Mouse (Mus musculus) liver, embryonic 11.5 days (tissue): ENCODE measurements around the gene Baiap2l2. TPM values are rescaled to one million over a fixed set of nuclear protein-coding genes. Genes with fewer than 3 reads are reported as not detected.

Experiments used
- ATAC-seq: fragments of 200-750 bp; cut with Nextera tagmentation; replicated peaks from 2 replicates; pipeline ENCODE4 v1.8.0; 2017; ENCODE audit warnings: moderate number of reproducible peaks, mild to moderate bottlenecking, moderate TSS enrichment, moderate library complexity; ENCODE audit not compliant: low FRiP score
- DNase-seq: peaks from one replicate; pipeline ENCODE4 v3.0.0-alpha.2; 2017; ENCODE audit warnings: low spot score
- H3K27ac ChIP-seq: fragments of 300-500 bp; sonication (generic); 2 replicates; pipeline ENCODE4 v1.5.1; 2014; ENCODE audit warnings: mild to moderate bottlenecking, low read depth, low read length, control low read depth
- H3K27me3 ChIP-seq: fragments of 300-500 bp; sonication (generic); replicated peaks from 2 replicates; pipeline ENCODE4 v1.6.1; 2014; ENCODE audit warnings: low read length, mixed read lengths; ENCODE audit not compliant: control insufficient read depth, insufficient read depth
- H3K36me3 ChIP-seq: fragments of 300-500 bp; sonication (generic); 2 replicates; pipeline ENCODE4 v1.6.1; 2014; ENCODE audit warnings: mild to moderate bottlenecking, low read length, moderate library complexity, mixed read lengths; ENCODE audit not compliant: control insufficient read depth, insufficient read depth
- H3K4me1 ChIP-seq: fragments of 300-500 bp; sonication (generic); replicated peaks from 2 replicates; pipeline ENCODE4 v1.6.1; 2014; ENCODE audit warnings: low read length, mixed read lengths; ENCODE audit not compliant: control insufficient read depth, insufficient read depth
- H3K4me2 ChIP-seq: fragments of 300-500 bp; sonication (generic); 2 replicates; pipeline ENCODE4 v1.6.1; 2014; ENCODE audit warnings: mild to moderate bottlenecking, control low read depth, moderate library complexity
- H3K4me3 ChIP-seq: fragments of 300-500 bp; sonication (generic); 2 replicates; pipeline ENCODE4 v1.5.1; 2014; ENCODE audit warnings: low read depth, low read length, control low read depth
- H3K9ac ChIP-seq: fragments of 300-500 bp; sonication (generic); 2 replicates; pipeline ENCODE4 v1.6.1; 2014; ENCODE audit warnings: low read depth, low read length, control low read depth
- H3K9me3 ChIP-seq: fragments of 300-500 bp; sonication (generic); 2 replicates; pipeline ENCODE4 v1.6.1; 2016; ENCODE audit warnings: low read length, inconsistent platforms, mixed read lengths; ENCODE audit not compliant: control insufficient read depth
- WGBS: fragments of 180-500 bp; shearing (Covaris S2); extraction: QIAGEN DNeasy Blood & Tissue Kit; methylation state at CpG from one replicate; pipeline ENCODE4 v1.1.7; 2014; 5-methylcytosine and 5-hydroxymethylcytosine counted together
- polyA plus RNA-seq: library from polyadenylated mRNA; unstranded; fragments of >200 nt; fragmentation: Nextera tagmentation; extraction: Ambion mirVana; gene quantifications from 2 replicates; pipeline ENCODE4 v1.2.1, GENCODE M21; 2014

Baiap2l2 gene
- polyA plus RNA-seq, 1 experiment from 2014 or later, result 4.6 TPM

- no peak overlapping the region for H3K4me3 ChIP-seq
Observed at GRCm38 (mm10) chr15:79307861-79308260, 22.5 kb upstream of the Baiap2l2 start.

GRCm38 (mm10) chr15:79306043-79306637 lies 20.8 kb upstream of the Baiap2l2 start:
- H3K36me3 ChIP-seq, result peaks cover 15% of the 10 kb centered on the region

More at GRCm38 (mm10) chr15:79307861-79308260, 22.5 kb upstream of the Baiap2l2 start:
- 66% methylated on average over 4 of the region's 4 CpGs for WGBS
- Histone ChIP-seq H3K4me2 (no peak overlapping the region), H3K27me3 (no peaks in the 10 kb centered on the region), H3K36me3 (peaks cover 24% of the 10 kb centered on the region), H3K9me3 (no peaks in the 10 kb centered on the region), H3K4me1 (no peaks in the 10 kb centered on the region), H3K9ac (no peak overlapping the region), H3K27ac (no peak overlapping the region)
- DNase-seq (no peak), ATAC-seq (no peak)

GRCm38 (mm10) chr15:79304832-79305231 lies 19.5 kb upstream of the Baiap2l2 start:
- Histone ChIP-seq H3K9me3 (no peaks in the 10 kb centered on the region), H3K9ac (no peak overlapping the region), H3K36me3 (peaks cover 15% of the 10 kb centered on the region), H3K4me2 (no peak overlapping the region), H3K4me1 (no peaks in the 10 kb centered on the region), H3K27ac (no peak overlapping the region), H3K4me3 (no peak overlapping the region), H3K27me3 (no peaks in the 10 kb centered on the region)
- 69% methylated on average over 5 of the region's 5 CpGs for WGBS
- DNase-seq (no peak), ATAC-seq (no peak)

More at GRCm38 (mm10) chr15:79306043-79306637, 20.8 kb upstream of the Baiap2l2 start:
- H3K4me1 ChIP-seq, result no peaks in the 10 kb centered on the region
- 82% methylated on average over 23 of the region's 23 CpGs for WGBS
- H3K27ac ChIP-seq, result no peak overlapping the region
- no peak overlapping the region for H3K4me3 ChIP-seq
- DNase-seq, result no peak
- H3K9ac ChIP-seq, result no peak overlapping the region
- ATAC-seq, result no peak
- no peaks in the 10 kb centered on the region for H3K9me3 ChIP-seq
- H3K27me3 ChIP-seq, result no peaks in the 10 kb centered on the region
- H3K4me2 ChIP-seq, result no peak overlapping the region

- no peaks in the 10 kb centered on the region for H3K27me3 ChIP-seq
- no peak overlapping the region for H3K4me3 ChIP-seq
- 86% methylated on average over 8 of the region's 8 CpGs for WGBS
- H3K4me1 ChIP-seq, result no peaks in the 10 kb centered on the region
- DNase-seq (no peak), ATAC-seq (no peak)
- H3K9me3 ChIP-seq, result no peaks in the 10 kb centered on the region
- no peak overlapping the region for H3K27ac ChIP-seq
- no peak overlapping the region for H3K4me2 ChIP-seq
- H3K36me3 ChIP-seq, result peaks cover 15% of the 10 kb centered on the region
- H3K9ac ChIP-seq, result no peak overlapping the region
Observed at GRCm38 (mm10) chr15:79303725-79304124, 18.4 kb upstream of the Baiap2l2 start.

- H3K27me3 ChIP-seq, result no peaks in the 10 kb centered on the region
- H3K4me2 ChIP-seq, result no peak overlapping the region
- no peak overlapping the region for H3K9ac ChIP-seq
- no peak overlapping the region for H3K27ac ChIP-seq
- no peaks in the 10 kb centered on the region for H3K4me1 ChIP-seq
- 89% methylated on average over 2 of the region's 2 CpGs for WGBS
- no peak overlapping the region for H3K4me3 ChIP-seq
- no peak for ATAC-seq
- DNase-seq, result no peak
- H3K36me3 ChIP-seq, result peaks cover 5% of the 10 kb centered on the region
- no peaks in the 10 kb centered on the region for H3K9me3 ChIP-seq
Observed at GRCm38 (mm10) chr15:79299563-79300155, 14.3 kb upstream of the Baiap2l2 start.

GRCm38 (mm10) chr15:79298553-79298952 lies 13.2 kb upstream of the Baiap2l2 start:
- no peaks in the 10 kb centered on the region for H3K27me3 ChIP-seq
- H3K9me3 ChIP-seq, result no peaks in the 10 kb centered on the region
- DNase-seq (no peak), ATAC-seq (no peak)
- no peak overlapping the region for H3K4me3 ChIP-seq
- H3K4me1 ChIP-seq, result no peaks in the 10 kb centered on the region
- no peak overlapping the region for H3K4me2 ChIP-seq
- H3K36me3 ChIP-seq, result peaks cover 3% of the 10 kb centered on the region; the same call in 1 of the 2 replicates
- H3K27ac ChIP-seq, result no peak overlapping the region
- no peak overlapping the region for H3K9ac ChIP-seq
- 91% methylated on average over 6 of the region's 6 CpGs for WGBS

GRCm38 (mm10) chr15:79292779-79293178 lies 7.4 kb upstream of the Baiap2l2 start:
- H3K27ac ChIP-seq, result no peak overlapping the region
- no peaks in the 10 kb centered on the region for H3K9me3 ChIP-seq
- DNase-seq, result no peak
- ATAC-seq, result no peak
- H3K4me2 ChIP-seq, result no peak overlapping the region
- no peaks in the 10 kb centered on the region for H3K36me3 ChIP-seq
- H3K27me3 ChIP-seq, result no peaks in the 10 kb centered on the region
- 83% methylated on average over 9 of the region's 9 CpGs for WGBS
- no peak overlapping the region for H3K9ac ChIP-seq
- no peaks in the 10 kb centered on the region for H3K4me1 ChIP-seq
- no peak overlapping the region for H3K4me3 ChIP-seq

GRCm38 (mm10) chr15:79290340-79290739 lies 5.0 kb upstream of the Baiap2l2 start:
- ATAC-seq, result no peak
- Histone ChIP-seq H3K4me1 (no peaks in the 10 kb centered on the region), H3K9me3 (no peaks in the 10 kb centered on the region), H3K27ac (no peak overlapping the region), H3K9ac (no peak overlapping the region), H3K27me3 (no peaks in the 10 kb centered on the region), H3K4me3 (no peak overlapping the region), H3K4me2 (no peak overlapping the region), H3K36me3 (peaks cover 6% of the 10 kb centered on the region; the same call in 1 of the 2 replicates)
- WGBS, result 88% methylated on average over 3 of the region's 3 CpGs
- no peak for DNase-seq

- no peak for ATAC-seq
- Histone ChIP-seq H3K4me3 (no peak overlapping the region), H3K27me3 (no peaks in the 10 kb centered on the region), H3K27ac (no peak overlapping the region), H3K9me3 (no peaks in the 10 kb centered on the region), H3K36me3 (peaks cover 6% of the 10 kb centered on the region; the same call in 1 of the 2 replicates), H3K4me1 (no peaks in the 10 kb centered on the region), H3K4me2 (no peak overlapping the region), H3K9ac (no peak overlapping the region)
- DNase-seq, result no peak
- 86% methylated on average over 12 of the region's 12 CpGs for WGBS
Observed at GRCm38 (mm10) chr15:79289441-79289840, 4.1 kb upstream of the Baiap2l2 start.
